Mouse (Mus musculus): ENCODE data around the gene Atf6.

GRCm38 (mm10) chr1:170697771-170698356 lies 169.7 kb downstream of the Atf6 start:
- TF ChIP-seq CTCF (IDR thresholded peaks at IDR 0.05; ENCODE audit: low read depth) = no peak
- no peak for TF ChIP-seq EP300 (IDR thresholded peaks at IDR 0.05; ENCODE audit: low read depth)

All from heart, postnatal 0 days (tissue).